Mouse (Mus musculus) stomach, embryonic 15.5 days (tissue): ENCODE measurements around the gene Sptb. TPM values are rescaled to one million over a fixed set of nuclear protein-coding genes. Genes with fewer than 3 reads are reported as not detected.

Source experiments
- ATAC-seq: fragments of 200-750 bp; cut with Nextera tagmentation; 2 replicates; pipeline ENCODE4 v1.8.0; 2017; ENCODE audit warnings: low read depth, moderate number of reproducible peaks, moderate TSS enrichment; ENCODE audit not compliant: insufficient read depth, low FRiP score
- H3K27ac ChIP-seq: fragments of 300-500 bp; sonication (generic); 2 replicates; pipeline ENCODE4 v1.5.1; 2015; ENCODE audit warnings: mild to moderate bottlenecking, inconsistent platforms
- H3K27me3 ChIP-seq: fragments of 300-500 bp; sonication (generic); replicated peaks from 2 replicates; pipeline ENCODE4 v1.6.1; 2015; ENCODE audit warnings: inconsistent platforms
- H3K36me3 ChIP-seq: fragments of 300-500 bp; sonication (generic); 2 replicates; pipeline ENCODE4 v1.6.1; 2015; ENCODE audit warnings: inconsistent platforms
- H3K4me1 ChIP-seq: fragments of 300-500 bp; sonication (generic); 2 replicates; pipeline ENCODE4 v1.6.1; 2015; ENCODE audit warnings: inconsistent platforms
- H3K4me2 ChIP-seq: fragments of 300-500 bp; sonication (generic); 2 replicates; pipeline ENCODE4 v1.6.1; 2015; ENCODE audit warnings: mild to moderate bottlenecking, inconsistent platforms
- H3K4me3 ChIP-seq: fragments of 300-500 bp; sonication (generic); replicated peaks from 2 replicates; pipeline ENCODE4 v1.5.1; 2015; ENCODE audit warnings: inconsistent platforms
- H3K9ac ChIP-seq: fragments of 300-500 bp; sonication (generic); 2 replicates; pipeline ENCODE4 v1.6.1; 2015; ENCODE audit warnings: inconsistent platforms
- H3K9me3 ChIP-seq: fragments of 300-500 bp; sonication (generic); 2 replicates; pipeline ENCODE4 v1.6.1; 2016; ENCODE audit warnings: inconsistent platforms
- WGBS: fragments of 180-500 bp; shearing (Covaris S2); methylation state at CpG from one replicate; pipeline ENCODE4 v1.1.7; 2015; 5-methylcytosine and 5-hydroxymethylcytosine counted together
- polyA plus RNA-seq: library from polyadenylated mRNA; unstranded; fragments of >200 nt; fragmentation: Nextera tagmentation; extraction: Ambion mirVana; gene quantifications from 2 replicates; pipeline ENCODE4 v1.2.1, GENCODE M21; 2015

Gene Sptb
- polyA plus RNA-seq: 2.8 and 5.0 TPM in 2 replicates

- ATAC-seq: peak; percentile 56; the same call in 1 of the 2 replicates
- H3K27ac ChIP-seq: no peak within 1 kb of the TSS
- H3K36me3 ChIP-seq: no peaks in the 10 kb centered on the region
- H3K9ac ChIP-seq: peak within 1 kb of the TSS; percentile 41
- peaks cover 9% of the 10 kb centered on the region for H3K4me1 ChIP-seq
- peaks cover 49% of the 10 kb centered on the region for H3K27me3 ChIP-seq
- no peaks in the 10 kb centered on the region for H3K9me3 ChIP-seq
- peak within 1 kb of the TSS; percentile 63 for H3K4me3 ChIP-seq
- peak within 1 kb of the TSS; percentile 100 for H3K4me2 ChIP-seq
- WGBS: under 1% methylated on average over 40 of the region's 40 CpGs
Measured at GRCm38 (mm10) chr12:76710351-76711100, at the start of gene Sptb. Sptb (minus strand) TSS chr12:76710547.

- H3K27me3 ChIP-seq: no peaks in the 10 kb centered on the region
- no peak for ATAC-seq
- 45% methylated on average over 14 of the region's 14 CpGs for WGBS
Measured at GRCm38 (mm10) chr12:76752652-76753318, 42.4 kb upstream of the Sptb start.

GRCm38 (mm10) chr12:76750866-76751459 lies 40.6 kb upstream of the Sptb start:
- H3K27me3 ChIP-seq: no peaks in the 10 kb centered on the region
- no peak for ATAC-seq
- no peak overlapping the region for H3K27ac ChIP-seq
- no peak overlapping the region for H3K4me2 ChIP-seq
- no peaks in the 10 kb centered on the region for H3K36me3 ChIP-seq
- H3K4me1 ChIP-seq: no peaks in the 10 kb centered on the region
- H3K4me3 ChIP-seq: no peak overlapping the region
- H3K9ac ChIP-seq: no peak overlapping the region
- 77% methylated on average over 16 of the region's 16 CpGs for WGBS
- H3K9me3 ChIP-seq: no peaks in the 10 kb centered on the region

More at GRCm38 (mm10) chr12:76752652-76753318, 42.4 kb upstream of the Sptb start:
- no peaks in the 10 kb centered on the region for H3K36me3 ChIP-seq
- H3K9ac ChIP-seq: no peak overlapping the region
- H3K4me1 ChIP-seq: no peaks in the 10 kb centered on the region
- H3K9me3 ChIP-seq: no peaks in the 10 kb centered on the region
- no peak overlapping the region for H3K27ac ChIP-seq
- no peak overlapping the region for H3K4me2 ChIP-seq
- no peak overlapping the region for H3K4me3 ChIP-seq

GRCm38 (mm10) chr12:76727955-76728354 lies 17.6 kb upstream of the Sptb start:
- 84% methylated on average over 4 of the region's 4 CpGs for WGBS
- Histone ChIP-seq H3K4me3 (no peak overlapping the region), H3K9me3 (no peaks in the 10 kb centered on the region), H3K4me1 (no peaks in the 10 kb centered on the region), H3K27me3 (no peaks in the 10 kb centered on the region), H3K4me2 (no peak overlapping the region), H3K9ac (no peak overlapping the region), H3K27ac (no peak overlapping the region), H3K36me3 (no peaks in the 10 kb centered on the region)
- no peak for ATAC-seq

GRCm38 (mm10) chr12:76722026-76722425 lies 11.7 kb upstream of the Sptb start:
- no peak overlapping the region for H3K4me3 ChIP-seq
- H3K27ac ChIP-seq: no peak overlapping the region
- ATAC-seq: no peak
- no peaks in the 10 kb centered on the region for H3K4me1 ChIP-seq
- H3K36me3 ChIP-seq: no peaks in the 10 kb centered on the region
- H3K9ac ChIP-seq: no peak overlapping the region
- no peak overlapping the region for H3K4me2 ChIP-seq
- H3K27me3 ChIP-seq: no peaks in the 10 kb centered on the region
- H3K9me3 ChIP-seq: no peaks in the 10 kb centered on the region
- WGBS: 70% methylated on average over 3 of the region's 3 CpGs

GRCm38 (mm10) chr12:76720572-76720971 lies 10.2 kb upstream of the Sptb start:
- no peaks in the 10 kb centered on the region for H3K9me3 ChIP-seq
- H3K4me2 ChIP-seq: no peak overlapping the region
- no peak overlapping the region for H3K27ac ChIP-seq
- H3K36me3 ChIP-seq: no peaks in the 10 kb centered on the region
- H3K9ac ChIP-seq: no peak overlapping the region
- H3K4me1 ChIP-seq: no peaks in the 10 kb centered on the region
- no peak overlapping the region for H3K4me3 ChIP-seq
- ATAC-seq: no peak
- H3K27me3 ChIP-seq: no peaks in the 10 kb centered on the region

GRCm38 (mm10) chr12:76718384-76718783 lies 8.0 kb upstream of the Sptb start:
- no peak overlapping the region for H3K9ac ChIP-seq
- no peaks in the 10 kb centered on the region for H3K36me3 ChIP-seq
- H3K27ac ChIP-seq: no peak overlapping the region
- H3K4me2 ChIP-seq: no peak overlapping the region
- H3K9me3 ChIP-seq: no peaks in the 10 kb centered on the region
- 80% methylated on average over 4 of the region's 4 CpGs for WGBS
- H3K4me1 ChIP-seq: no peaks in the 10 kb centered on the region
- ATAC-seq: no peak
- no peaks in the 10 kb centered on the region for H3K27me3 ChIP-seq
- H3K4me3 ChIP-seq: no peak overlapping the region

- Histone ChIP-seq H3K4me2 (peak overlapping the region; percentile 100), H3K4me3 (peak overlapping the region; percentile 63), H3K36me3 (no peaks in the 10 kb centered on the region), H3K27me3 (peaks cover 49% of the 10 kb centered on the region), H3K27ac (no peak overlapping the region), H3K9ac (peak overlapping the region; percentile 41), H3K9me3 (no peaks in the 10 kb centered on the region), H3K4me1 (peaks cover 9% of the 10 kb centered on the region)
- peak; percentile 95 for ATAC-seq
- under 1% methylated on average over 55 of the region's 55 CpGs for WGBS
Measured at GRCm38 (mm10) chr12:76709795-76710350, 474 bp downstream of the Sptb start.

GRCm38 (mm10) chr12:76708956-76709794 lies 1.2 kb downstream of the Sptb start:
- 9% methylated on average over 34 of the region's 34 CpGs for whole genome bisulfite sequencing
- H3K27ac ChIP-seq: no peak overlapping the region

GRCm38 (mm10) chr12:76708181-76708580 lies 2.2 kb downstream of the Sptb start:
- peaks cover 9% of the 10 kb centered on the region for H3K4me1 ChIP-seq
- H3K4me3 ChIP-seq: no peak overlapping the region; the same call in 1 of the 2 replicates
- H3K27ac ChIP-seq: no peak overlapping the region
- H3K27me3 ChIP-seq: peaks cover 48% of the 10 kb centered on the region
- no peak for ATAC-seq
- no peaks in the 10 kb centered on the region for H3K9me3 ChIP-seq
- H3K4me2 ChIP-seq: no peak overlapping the region
- H3K9ac ChIP-seq: no peak overlapping the region
- 65% methylated on average over 3 of the region's 3 CpGs for WGBS
- no peaks in the 10 kb centered on the region for H3K36me3 ChIP-seq

More at GRCm38 (mm10) chr12:76708956-76709794, 1.2 kb downstream of the Sptb start:
- Histone ChIP-seq H3K27me3 (peaks cover 49% of the 10 kb centered on the region), H3K4me1 (peaks cover 9% of the 10 kb centered on the region), H3K9ac (peak overlapping the region; percentile 41; the same call in 1 of the 2 replicates), H3K36me3 (no peaks in the 10 kb centered on the region), H3K4me2 (peak overlapping the region; percentile 100), H3K9me3 (no peaks in the 10 kb centered on the region), H3K4me3 (peak overlapping the region; percentile 63)
- ATAC-seq: peak; percentile 37; the same call in 1 of the 2 replicates

GRCm38 (mm10) chr12:76696380-76696935 lies 13.9 kb downstream of the Sptb start:
- Histone ChIP-seq H3K27ac (no peak overlapping the region), H3K36me3 (no peaks in the 10 kb centered on the region), H3K4me2 (no peak overlapping the region), H3K9me3 (no peaks in the 10 kb centered on the region), H3K27me3 (no peaks in the 10 kb centered on the region), H3K4me1 (no peaks in the 10 kb centered on the region), H3K9ac (no peak overlapping the region), H3K4me3 (no peak overlapping the region)
- 62% methylated on average over 13 of the region's 13 CpGs for WGBS
- ATAC-seq: no peak
